Mouse (Mus musculus) kidney, embryonic 14.5 days (tissue): Measurements from ENCODE around the gene Cherp. TPM values are rescaled to one million over a fixed set of nuclear protein-coding genes. Genes with fewer than 3 reads are reported as not detected.
A peak's percentile ranks its signal among the peaks of the same experiment; 100 is the strongest.

Source experiments
- ATAC-seq: fragments of 200-750 bp; cut with Nextera tagmentation; 2 replicates; pipeline ENCODE4 v1.8.0; 2017; ENCODE audit warnings: moderate number of reproducible peaks, mild to moderate bottlenecking, moderate TSS enrichment, moderate library complexity; ENCODE audit not compliant: low FRiP score, low TSS enrichment
- H3K27ac ChIP-seq: fragments of 300-500 bp; sonication (generic); 2 replicates; pipeline ENCODE4 v1.5.1; 2014; ENCODE audit warnings: low read depth, mild to moderate bottlenecking, low read length, moderate library complexity, mixed read lengths
- H3K27me3 ChIP-seq: fragments of 300-500 bp; sonication (generic); 2 replicates; pipeline ENCODE4 v1.6.1; 2014; ENCODE audit warnings: mild to moderate bottlenecking, low read length; ENCODE audit not compliant: control insufficient read depth, insufficient read depth
- H3K36me3 ChIP-seq: fragments of 300-500 bp; sonication (generic); 2 replicates; pipeline ENCODE4 v1.6.1; 2014; ENCODE audit warnings: low read length, mixed read lengths; ENCODE audit not compliant: control insufficient read depth, insufficient read depth
- H3K4me1 ChIP-seq: fragments of 300-500 bp; sonication (generic); 2 replicates; pipeline ENCODE4 v1.6.1; 2014; ENCODE audit warnings: low read length, mixed read lengths; ENCODE audit not compliant: control insufficient read depth, insufficient read depth
- H3K4me2 ChIP-seq: fragments of 300-500 bp; sonication (generic); replicated peaks from 2 replicates; pipeline ENCODE4 v1.6.1; 2014; ENCODE audit warnings: low read depth, mild to moderate bottlenecking, low read length
- H3K4me3 ChIP-seq: fragments of 300-500 bp; sonication (generic); 2 replicates; pipeline ENCODE4 v1.5.1; 2014; ENCODE audit warnings: mild to moderate bottlenecking, low read length
- H3K9ac ChIP-seq: fragments of 300-500 bp; sonication (generic); 2 replicates; pipeline ENCODE4 v1.6.1; 2014; ENCODE audit warnings: low read depth, mild to moderate bottlenecking, low read length, moderate library complexity
- H3K9me3 ChIP-seq: fragments of 300-500 bp; sonication (generic); 2 replicates; pipeline ENCODE4 v1.6.1; 2016; ENCODE audit warnings: low read length; ENCODE audit not compliant: control insufficient read depth
- WGBS: fragments of 180-500 bp; shearing (Covaris S2); extraction: QIAGEN DNeasy Blood & Tissue Kit; methylation state at CpG from one replicate; pipeline ENCODE4 v1.1.7; 2014; 5-methylcytosine and 5-hydroxymethylcytosine counted together
- polyA plus RNA-seq: library from polyadenylated mRNA; unstranded; fragments of >200 nt; fragmentation: Nextera tagmentation; extraction: Ambion mirVana; gene quantifications from 2 replicates; pipeline ENCODE4 v1.2.1, GENCODE M21; 2014

The Cherp gene
- polyA plus RNA-seq, 1 experiment from 2014 or later = 72.0 TPM

GRCm38 (mm10) chr8:72429676-72430075 is 45.4 kb downstream of the Cherp start:
- H3K27ac ChIP-seq = no peak overlapping the region
- no peak overlapping the region for H3K4me3 ChIP-seq
- WGBS = 54% methylated on average over 13 of the region's 13 CpGs
- H3K4me2 ChIP-seq = no peak overlapping the region
- H3K4me1 ChIP-seq = no peaks in the 10 kb centered on the region
- no peaks in the 10 kb centered on the region for H3K9me3 ChIP-seq
- no peaks in the 10 kb centered on the region for H3K27me3 ChIP-seq
- no peak overlapping the region for H3K9ac ChIP-seq
- ATAC-seq = no peak
- H3K36me3 ChIP-seq = no peaks in the 10 kb centered on the region

DNA sequence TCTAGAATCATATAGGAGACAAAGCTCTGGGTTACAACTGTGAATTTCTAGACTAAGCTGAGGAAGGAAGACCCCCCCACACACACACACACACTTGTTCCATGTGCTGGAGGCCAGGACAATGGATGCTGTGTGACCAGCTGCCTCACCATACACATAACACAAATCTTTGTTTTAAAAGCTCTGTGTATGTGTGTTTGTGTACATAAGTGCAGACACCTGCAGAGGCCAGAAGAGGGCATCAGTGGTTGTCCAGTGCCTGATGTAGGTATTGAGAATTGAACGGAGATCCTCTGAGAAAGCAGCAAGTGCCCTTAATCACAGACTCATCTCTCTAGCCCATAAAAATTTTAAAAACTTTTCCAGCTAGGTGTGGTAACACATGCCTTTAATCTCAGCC is 52.1 kb downstream of the Cherp start:
- 0 out of 2 replicates have a peak, but pooled peaks cover 4% of the 10 kb centered on the region for H3K36me3 ChIP-seq
- H3K27ac ChIP-seq = no peak overlapping the region
- peaks cover 15% of the 10 kb centered on the region for H3K4me1 ChIP-seq
- no peak overlapping the region for H3K4me2 ChIP-seq
- H3K27me3 ChIP-seq = no peaks in the 10 kb centered on the region
- H3K9me3 ChIP-seq = no peaks in the 10 kb centered on the region
- WGBS = 70% methylated on average over 1 of the region's 1 CpGs
- no peak overlapping the region for H3K9ac ChIP-seq
- no peak for ATAC-seq
- no peak overlapping the region for H3K4me3 ChIP-seq

GRCm38 (mm10) chr8:72421362-72422335 is 53.4 kb downstream of the Cherp start, which contains the start of gene Eps15l1:
Eps15l1 (minus strand) TSS chr8:72421460.
- Histone ChIP-seq H3K9ac (peak within 1 kb of the TSS; percentile 94), H3K36me3 (0 out of 2 replicates have a peak, but pooled peaks cover 4% of the 10 kb centered on the region), H3K4me1 (peaks cover 18% of the 10 kb centered on the region), H3K27me3 (no peaks in the 10 kb centered on the region), H3K4me3 (peak within 1 kb of the TSS; percentile 76), H3K4me2 (peak within 1 kb of the TSS; percentile 75), H3K27ac (peak within 1 kb of the TSS; percentile 67), H3K9me3 (no peaks in the 10 kb centered on the region)
- WGBS = under 1% methylated on average over 48 of the region's 48 CpGs
- ATAC-seq = peak; percentile 98

GRCm38 (mm10) chr8:72420571-72421361 is 54.3 kb downstream of the Cherp start:
- 0 out of 2 replicates have a peak, but pooled peaks cover 4% of the 10 kb centered on the region for H3K36me3 ChIP-seq
- WGBS = 1% methylated on average over 70 of the region's 73 CpGs
- peak; percentile 16 for ATAC-seq
- peak overlapping the region; percentile 94 for H3K9ac ChIP-seq
- peak overlapping the region; percentile 67; the same call in 1 of the 2 replicates for H3K27ac ChIP-seq
- no peaks in the 10 kb centered on the region for H3K27me3 ChIP-seq
- H3K9me3 ChIP-seq = no peaks in the 10 kb centered on the region
- peaks cover 18% of the 10 kb centered on the region for H3K4me1 ChIP-seq
- peak overlapping the region; percentile 76 for H3K4me3 ChIP-seq
- H3K4me2 ChIP-seq = peak overlapping the region; percentile 75

DNA sequence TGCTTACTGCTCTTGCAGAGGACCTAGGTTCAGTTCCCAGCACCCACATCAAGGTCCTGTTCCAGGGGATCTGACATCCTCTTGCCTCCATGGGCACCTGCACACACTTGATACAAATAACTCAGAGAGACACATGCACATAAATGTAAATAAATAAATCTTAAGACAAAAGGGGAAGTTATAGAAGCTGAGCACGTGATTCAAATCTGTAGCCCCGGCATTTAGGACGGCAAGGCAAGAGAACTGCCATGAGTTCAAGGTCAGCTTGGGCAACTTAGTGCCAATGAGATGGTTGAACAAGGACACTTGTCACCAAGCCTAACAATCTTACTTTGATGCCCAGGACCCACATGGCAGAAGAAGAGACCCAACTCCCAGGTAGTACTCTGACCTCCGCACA is 57.0 kb downstream of the Cherp start:
- H3K36me3 ChIP-seq = peaks cover 7% of the 10 kb centered on the region; the same call in 1 of the 2 replicates
- no peak overlapping the region for H3K27ac ChIP-seq
- no peak overlapping the region for H3K9ac ChIP-seq
- ATAC-seq = no peak
- no peak overlapping the region for H3K4me3 ChIP-seq
- 95% methylated on average over 4 of the region's 4 CpGs for WGBS
- no peak overlapping the region for H3K4me2 ChIP-seq
- H3K27me3 ChIP-seq = no peaks in the 10 kb centered on the region
- H3K4me1 ChIP-seq = peaks cover 18% of the 10 kb centered on the region
- no peaks in the 10 kb centered on the region for H3K9me3 ChIP-seq

DNA sequence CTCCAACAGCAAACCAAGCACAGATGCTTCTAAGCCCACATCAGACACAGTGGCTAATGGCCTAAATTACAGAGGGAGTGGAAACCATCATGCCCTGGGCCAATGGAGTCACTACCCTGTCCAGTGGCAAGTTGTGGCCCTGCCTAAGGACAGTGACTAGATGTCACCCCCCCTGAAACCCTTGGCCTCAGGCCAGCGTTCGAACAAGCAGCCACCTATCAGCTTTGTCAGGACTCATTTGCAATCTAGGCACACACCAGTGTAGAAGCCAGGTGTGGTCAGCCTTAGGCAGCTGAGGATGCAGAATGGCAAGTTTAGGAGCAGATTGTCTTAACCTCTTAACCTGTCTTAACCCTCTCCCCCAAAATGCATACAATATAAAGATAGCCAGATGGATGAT is 59.8 kb downstream of the Cherp start:
- Histone ChIP-seq H3K4me1 (peaks cover 15% of the 10 kb centered on the region), H3K4me2 (no peak overlapping the region), H3K4me3 (no peak overlapping the region), H3K9ac (no peak overlapping the region), H3K27ac (no peak overlapping the region), H3K27me3 (no peaks in the 10 kb centered on the region), H3K9me3 (no peaks in the 10 kb centered on the region), H3K36me3 (peaks cover 11% of the 10 kb centered on the region; the same call in 1 of the 2 replicates)
- ATAC-seq = no peak
- WGBS = 79% methylated on average over 2 of the region's 2 CpGs

GRCm38 (mm10) chr8:72413839-72414238 is 61.2 kb downstream of the Cherp start:
- H3K9ac ChIP-seq = no peak overlapping the region
- 0 out of 2 replicates have a peak, but pooled peaks cover 9% of the 10 kb centered on the region for H3K4me1 ChIP-seq
- no peaks in the 10 kb centered on the region for H3K27me3 ChIP-seq
- ATAC-seq = no peak
- peaks cover 10% of the 10 kb centered on the region; the same call in 1 of the 2 replicates for H3K36me3 ChIP-seq
- WGBS = 85% methylated on average over 7 of the region's 7 CpGs
- H3K27ac ChIP-seq = no peak overlapping the region
- no peak overlapping the region for H3K4me2 ChIP-seq
- no peaks in the 10 kb centered on the region for H3K9me3 ChIP-seq
- no peak overlapping the region for H3K4me3 ChIP-seq
